Mouse (Mus musculus) midbrain, embryonic 11.5 days (tissue): ENCODE measurements around the gene Litaf. TPM values are rescaled to one million over a fixed set of nuclear protein-coding genes. Genes with fewer than 3 reads are reported as not detected.
"Not testable (repeated sequence)": the region's sequence is repeated elsewhere in the genome, so short reads cannot be mapped to it uniquely, and the experiment has no call there.

ENCODE experiments used
- ATAC-seq: fragments of 200-750 bp; cut with Nextera tagmentation; 2 replicates; pipeline ENCODE4 v1.8.0; 2017; ENCODE audit warnings: moderate TSS enrichment, moderate library complexity; ENCODE audit not compliant: low FRiP score
- DNase-seq: peaks from one replicate; pipeline ENCODE4 v3.0.0; 2015; ENCODE audit warnings: low spot score; ENCODE audit errors: missing footprints
- H3K27ac ChIP-seq: fragments of 300-500 bp; sonication (generic); 2 replicates; pipeline ENCODE4 v1.5.1; 2014; ENCODE audit warnings: low read depth, low read length
- H3K27me3 ChIP-seq: fragments of 300-500 bp; sonication (generic); 2 replicates; pipeline ENCODE4 v1.6.1; 2014; ENCODE audit warnings: mild to moderate bottlenecking, low read length, moderate library complexity, mixed read lengths; ENCODE audit not compliant: control insufficient read depth, insufficient read depth
- H3K36me3 ChIP-seq: fragments of 300-500 bp; sonication (generic); 2 replicates; pipeline ENCODE4 v1.6.1; 2014; ENCODE audit warnings: mild to moderate bottlenecking, low read length, moderate library complexity, mixed read lengths; ENCODE audit not compliant: control insufficient read depth, insufficient read depth
- H3K4me1 ChIP-seq: fragments of 300-500 bp; sonication (generic); 2 replicates; pipeline ENCODE4 v1.6.1; 2014; ENCODE audit warnings: low read length; ENCODE audit not compliant: control insufficient read depth, insufficient read depth
- H3K4me2 ChIP-seq: fragments of 300-500 bp; sonication (generic); 2 replicates; pipeline ENCODE4 v1.6.1; 2014; ENCODE audit warnings: mild to moderate bottlenecking, moderate library complexity
- H3K4me3 ChIP-seq: fragments of 300-500 bp; sonication (generic); 2 replicates; pipeline ENCODE4 v1.5.1; 2014; ENCODE audit warnings: low read depth, low read length
- H3K9ac ChIP-seq: fragments of 300-500 bp; sonication (generic); 2 replicates; pipeline ENCODE4 v1.6.1; 2014; ENCODE audit warnings: low read length
- H3K9me3 ChIP-seq: fragments of 300-500 bp; sonication (generic); 2 replicates; pipeline ENCODE4 v1.6.1; 2016; ENCODE audit warnings: low read length; ENCODE audit not compliant: control insufficient read depth
- WGBS: fragments of 180-500 bp; shearing (Covaris S2); extraction: QIAGEN DNeasy Blood & Tissue Kit; methylation state at CpG from one replicate; pipeline ENCODE4 v1.1.7; 2014; 5-methylcytosine and 5-hydroxymethylcytosine counted together
- polyA plus RNA-seq: library from polyadenylated mRNA; unstranded; fragments of >200 nt; fragmentation: Nextera tagmentation; extraction: Ambion mirVana; gene quantifications from 2 replicates; pipeline ENCODE4 v1.2.1, GENCODE M21; 2014

The Litaf gene
- polyA plus RNA-seq, 1 experiment from 2014 or later = 61.8 TPM

GRCm38 (mm10) chr16:10979064-10979803 lies 86.7 kb downstream of the Litaf start:
- H3K9me3 ChIP-seq = no peaks in the 10 kb centered on the region
- H3K27ac ChIP-seq = no peak overlapping the region
- 74% methylated on average over 11 of the region's 11 CpGs for WGBS
- no peak overlapping the region for H3K4me2 ChIP-seq
- no peak for ATAC-seq
- no peaks in the 10 kb centered on the region for H3K27me3 ChIP-seq
- DNase-seq = peak; percentile 74
- H3K9ac ChIP-seq = no peak overlapping the region
- no peak overlapping the region for H3K4me3 ChIP-seq
- no peaks in the 10 kb centered on the region for H3K36me3 ChIP-seq
- H3K4me1 ChIP-seq = peaks cover 6% of the 10 kb centered on the region

DNA sequence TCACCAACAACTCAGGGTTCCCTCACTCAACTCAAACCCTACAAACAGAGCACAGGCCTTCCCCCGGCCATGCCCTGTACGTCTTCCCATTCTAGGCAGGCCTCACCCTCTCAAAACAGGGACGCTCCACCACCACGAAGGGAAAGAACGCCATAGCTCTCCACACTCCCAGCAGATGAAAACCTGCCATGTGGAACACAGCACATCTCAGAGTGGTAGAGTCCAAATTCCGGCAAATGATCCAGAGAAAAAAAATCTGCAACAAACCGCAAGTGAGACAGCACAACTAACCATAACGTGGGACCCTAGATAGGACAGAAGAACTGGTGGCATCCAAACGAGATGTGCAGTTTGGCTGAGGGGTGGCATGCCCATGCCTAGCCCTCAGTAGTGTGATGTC lies 88.1 kb downstream of the Litaf start:
- Histone ChIP-seq H3K36me3 (no peaks in the 10 kb centered on the region), H3K4me1 (peaks cover 12% of the 10 kb centered on the region), H3K9ac (no peak overlapping the region), H3K4me3 (no peak overlapping the region), H3K4me2 (no peak overlapping the region), H3K9me3 (no peaks in the 10 kb centered on the region), H3K27me3 (no peaks in the 10 kb centered on the region), H3K27ac (no peak overlapping the region)
- DNase-seq (no peak), ATAC-seq (no peak)
- 92% methylated on average over 9 of the region's 9 CpGs for WGBS

- ATAC-seq (no peak), DNase-seq (no peak)
- no peaks in the 10 kb centered on the region for H3K27me3 ChIP-seq
- no peak overlapping the region for H3K4me2 ChIP-seq
- no peaks in the 10 kb centered on the region for H3K36me3 ChIP-seq
- H3K9ac ChIP-seq = no peak overlapping the region
- peaks cover 10% of the 10 kb centered on the region for H3K4me1 ChIP-seq
- no peaks in the 10 kb centered on the region for H3K9me3 ChIP-seq
- H3K4me3 ChIP-seq = no peak overlapping the region
- WGBS = 74% methylated on average over 11 of the region's 11 CpGs
- H3K27ac ChIP-seq = no peak overlapping the region
These were observed 89.7 kb downstream of the Litaf start for GRCm38 (mm10) chr16:10976202-10976631.

GRCm38 (mm10) chr16:10974939-10975338 lies 91.0 kb downstream of the Litaf start:
- no peaks in the 10 kb centered on the region for H3K27me3 ChIP-seq
- no peaks in the 10 kb centered on the region for H3K36me3 ChIP-seq
- ATAC-seq (peak; percentile 77), DNase-seq (no peak)
- no peak overlapping the region for H3K4me3 ChIP-seq
- H3K9me3 ChIP-seq = no peaks in the 10 kb centered on the region
- WGBS = 79% methylated on average over 5 of the region's 5 CpGs
- H3K4me1 ChIP-seq = peaks cover 15% of the 10 kb centered on the region
- H3K9ac ChIP-seq = no peak overlapping the region
- H3K4me2 ChIP-seq = no peak overlapping the region
- H3K27ac ChIP-seq = no peak overlapping the region

- H3K36me3 ChIP-seq = no peaks in the 10 kb centered on the region
- no peak overlapping the region; the same call in 1 of the 2 replicates for H3K27ac ChIP-seq
- H3K4me3 ChIP-seq = no peak overlapping the region
- no peaks in the 10 kb centered on the region for H3K27me3 ChIP-seq
- ATAC-seq (no peak; the same call in 1 of the 2 replicates), DNase-seq (no peak)
- 34% methylated on average over 3 of the region's 3 CpGs for WGBS
- H3K4me2 ChIP-seq = no peak overlapping the region
- H3K9me3 ChIP-seq = no peaks in the 10 kb centered on the region
- peaks cover 15% of the 10 kb centered on the region for H3K4me1 ChIP-seq
- no peak overlapping the region for H3K9ac ChIP-seq
These were observed 91.9 kb downstream of the Litaf start for GRCm38 (mm10) chr16:10974037-10974446.

GRCm38 (mm10) chr16:10972259-10972658 lies 93.7 kb downstream of the Litaf start:
- no peaks in the 10 kb centered on the region for H3K9me3 ChIP-seq
- no peaks in the 10 kb centered on the region for H3K27me3 ChIP-seq
- no peak overlapping the region for H3K9ac ChIP-seq
- no peak for DNase-seq
- H3K4me1 ChIP-seq = peaks cover 15% of the 10 kb centered on the region
- no peak overlapping the region for H3K27ac ChIP-seq
- no peak for ATAC-seq
- no peak overlapping the region for H3K4me2 ChIP-seq
- WGBS = 92% methylated on average over 6 of the region's 6 CpGs
- H3K36me3 ChIP-seq = no peaks in the 10 kb centered on the region
- no peak overlapping the region for H3K4me3 ChIP-seq

DNA sequence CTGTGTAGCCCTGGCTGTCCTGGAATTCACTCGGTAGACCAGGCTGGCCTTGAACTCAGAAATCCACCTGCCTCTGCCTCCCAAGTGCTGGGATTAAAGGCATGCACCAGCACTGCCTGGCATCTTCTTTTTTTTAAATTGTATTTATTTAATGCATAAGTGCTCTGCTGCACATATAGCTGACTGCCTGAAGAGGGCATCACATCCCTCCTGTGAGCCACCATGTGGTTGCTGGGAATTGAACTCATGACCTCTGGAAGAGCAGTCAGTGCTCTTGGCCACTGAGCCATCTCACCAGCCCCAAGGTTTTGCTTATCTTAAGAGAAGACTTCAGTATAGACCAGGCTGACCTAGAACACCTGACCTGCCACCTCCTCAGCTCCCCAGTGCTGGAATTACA lies 96.0 kb downstream of the Litaf start:
- not testable (repeated sequence) for H3K9ac ChIP-seq, H3K4me2 ChIP-seq, ATAC-seq, H3K27ac ChIP-seq, H3K4me3 ChIP-seq, DNase-seq, H3K9me3 ChIP-seq, H3K27me3 ChIP-seq, H3K36me3 ChIP-seq
- 86% methylated on average over 1 of the region's 1 CpGs for WGBS
- peaks cover 15% of the 10 kb centered on the region for H3K4me1 ChIP-seq

- ATAC-seq (no peak), DNase-seq (no peak)
- 73% methylated on average over 5 of the region's 5 CpGs for WGBS
- Histone ChIP-seq H3K9me3 (no peaks in the 10 kb centered on the region), H3K27ac (no peak overlapping the region), H3K9ac (no peak overlapping the region), H3K4me2 (no peak overlapping the region), H3K4me1 (peaks cover 12% of the 10 kb centered on the region), H3K4me3 (no peak overlapping the region), H3K36me3 (no peaks in the 10 kb centered on the region), H3K27me3 (no peaks in the 10 kb centered on the region)
These were observed 96.6 kb downstream of the Litaf start for GRCm38 (mm10) chr16:10969342-10969741.

GRCm38 (mm10) chr16:10968299-10968698 lies 97.7 kb downstream of the Litaf start:
- Histone ChIP-seq H3K4me2 (no peak overlapping the region), H3K36me3 (no peaks in the 10 kb centered on the region), H3K27me3 (no peaks in the 10 kb centered on the region), H3K9ac (no peak overlapping the region), H3K27ac (no peak overlapping the region), H3K4me1 (peaks cover 5% of the 10 kb centered on the region), H3K9me3 (no peaks in the 10 kb centered on the region), H3K4me3 (no peak overlapping the region)
- WGBS = 85% methylated on average over 4 of the region's 4 CpGs
- DNase-seq = no peak
- ATAC-seq = no peak
